Mouse (Mus musculus) ES-E14 (cell line): ENCODE data around the gene Aig1. TPM values are rescaled to one million over a fixed set of nuclear protein-coding genes. Genes with fewer than 3 reads are reported as not detected.
A peak's percentile ranks its signal among the peaks of the same experiment; 100 is the strongest.

Experiments
- DNase-seq: peaks from one replicate; pipeline ENCODE4 v3.0.0-alpha.2; 2013; ENCODE audit warnings: low read depth, low spot score
- H3K27ac ChIP-seq: 2 replicates; pipeline ENCODE4 v1.5.1; 2012; ENCODE audit warnings: low read depth, mild to moderate bottlenecking, low read length, moderate library complexity, mixed read lengths; ENCODE audit not compliant: poor library complexity, insufficient read depth, severe bottlenecking
- H3K36me3 ChIP-seq: 2 replicates; pipeline ENCODE4 v1.6.1; 2012; ENCODE audit warnings: mild to moderate bottlenecking, low read length, moderate library complexity, mixed read lengths; ENCODE audit not compliant: control insufficient read depth, poor library complexity, insufficient read depth, severe bottlenecking
- H3K4me1 ChIP-seq, 2 experiments: fragments of 150-350 bp in 1 of 2; sonication (generic) in 1 of 2; 2 replicates each; pipeline ENCODE4 v1.6.1; 2012; ENCODE audit warnings: low read length in 2 of 2, mild to moderate bottlenecking in 1 of 2, mixed read lengths in 1 of 2; ENCODE audit not compliant: control insufficient read depth in 2 of 2, insufficient read depth in 2 of 2, poor library complexity in 1 of 2
- H3K4me3 ChIP-seq, 2 experiments: fragments of 150-350 bp in 1 of 2; sonication (generic) in 1 of 2; 2 replicates each; pipeline ENCODE4 v1.5.1; 2012; ENCODE audit warnings: low read length in 2 of 2, low read depth in 1 of 2, mild to moderate bottlenecking in 1 of 2, mixed read lengths in 1 of 2; ENCODE audit not compliant: insufficient read depth in 1 of 2, poor library complexity in 1 of 2, severe bottlenecking in 1 of 2
- H3K9ac ChIP-seq: 2 replicates; pipeline ENCODE4 v1.6.1; 2012; ENCODE audit warnings: low read depth, mild to moderate bottlenecking, low read length, mixed read lengths; ENCODE audit not compliant: poor library complexity, insufficient read depth, severe bottlenecking
- H3K9me3 ChIP-seq: fragments of 150-350 bp; sonication (generic); 2 replicates; pipeline ENCODE4 v1.6.1; 2012; ENCODE audit warnings: low read depth, mild to moderate bottlenecking, low read length; ENCODE audit not compliant: control insufficient read depth, insufficient read depth
- CHD2 ChIP-seq: IDR thresholded peaks from 2 replicates; pipeline ENCODE4 v1.6.1; 2014; ENCODE audit warnings: mild to moderate bottlenecking, low read depth, low read length, inconsistent platforms
- HCFC1 ChIP-seq: IDR thresholded peaks from 2 replicates; pipeline ENCODE4 v1.6.1; 2012; ENCODE audit warnings: low read length, inconsistent platforms, borderline replicate concordance; ENCODE audit not compliant: insufficient read depth
- MAFK ChIP-seq: IDR thresholded peaks from 2 replicates; pipeline ENCODE4 v1.6.1; 2014; ENCODE audit warnings: mild to moderate bottlenecking, low read depth, low read length, inconsistent platforms; ENCODE audit not compliant: insufficient read depth
- ZC3H11A ChIP-seq: IDR thresholded peaks from 2 replicates; pipeline ENCODE4 v1.6.1; 2012; ENCODE audit warnings: low read depth, mild to moderate bottlenecking, inconsistent platforms, low read length, borderline replicate concordance
- ZNF384 ChIP-seq: IDR thresholded peaks from 2 replicates; pipeline ENCODE4 v1.6.1; 2012; ENCODE audit warnings: low read depth, low read length, inconsistent platforms
- in situ Hi-C, 2 experiments: fragments of 600-800 bp; cut with MboI; formaldehyde crosslinking; loops; one replicate each; pipeline ENCODE4 v1.15.1; 2025; ENCODE audit warnings: low sequenced_read_pairs in 2 of 2, inconsistent platforms in 1 of 2; ENCODE audit not compliant: unreplicated experiment in 2 of 2
- total RNA-seq: library from RNA; depleted of rRNA; stranded (reverse); fragments of 300-350 nt; gene quantifications from 2 replicates; pipeline ENCODE4 v1.2.3, GENCODE M21; 2012

Gene Aig1
- total RNA-seq, 1 experiment: 10.1 TPM

DNA sequence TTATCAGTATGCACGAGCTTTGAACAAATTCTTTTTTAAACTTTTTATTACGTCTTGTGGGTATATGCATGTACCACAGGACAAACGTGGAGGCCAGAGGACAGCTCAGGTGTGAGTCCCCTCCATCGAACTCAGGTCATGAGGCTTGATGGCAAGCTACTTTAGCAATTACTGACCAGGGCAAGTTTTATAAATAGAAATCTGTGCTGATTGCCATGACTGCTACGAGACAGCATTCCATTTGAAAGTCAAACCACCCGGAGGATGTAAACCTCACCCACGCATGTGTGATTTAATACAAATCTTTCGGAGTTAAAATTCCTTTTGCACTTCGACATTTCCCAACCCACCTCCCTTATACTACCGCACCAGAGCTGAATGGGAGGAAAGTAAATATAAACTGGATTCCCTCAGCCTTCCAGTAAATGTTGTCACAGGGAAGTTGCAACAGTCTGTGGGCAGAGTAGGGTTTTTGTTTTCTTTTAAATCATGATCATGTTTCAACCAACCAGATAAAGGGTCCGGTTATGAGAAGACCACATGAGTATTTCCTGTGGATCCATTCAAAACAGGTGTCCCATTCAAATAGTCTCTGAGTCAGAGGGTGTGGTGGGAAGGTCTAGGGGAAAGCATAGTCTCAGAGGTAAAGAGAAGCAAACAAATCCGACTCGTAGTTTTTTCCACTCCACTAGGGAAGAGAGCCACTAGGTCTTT lies 699 bp upstream of the Aig1 start:
- in situ Hi-C loops: no loop called here

DNA sequence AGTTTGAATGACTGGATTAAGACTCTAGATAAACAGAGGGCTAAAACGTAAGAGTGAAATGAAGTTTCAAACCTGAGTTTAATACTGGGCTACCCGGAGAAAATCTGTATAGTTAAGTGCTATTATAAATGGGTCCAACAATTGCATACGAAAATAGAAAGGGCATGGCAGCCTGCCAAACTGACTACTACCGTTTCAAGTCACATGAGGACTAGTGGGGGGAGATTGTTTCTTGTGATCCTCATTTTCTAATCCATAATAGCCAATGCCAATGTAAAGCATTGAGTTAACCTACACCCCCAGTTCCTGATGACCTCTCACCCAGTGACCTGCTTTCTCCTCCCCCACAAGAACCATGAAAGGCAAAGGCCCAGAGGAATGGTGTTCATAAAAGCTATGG lies 2.4 kb downstream of the Aig1 start:
- in situ Hi-C loops: no loop called here
- TF ChIP-seq ZNF384 (no peak), CHD2 (no peak), ZC3H11A (no peak), MAFK (no peak), HCFC1 (no peak)
- H3K9me3 ChIP-seq: no peaks in the 10 kb centered on the region
- H3K4me1 ChIP-seq: peaks cover 0 to 3% of the 10 kb centered on the region in 2 experiments; a peak in 1 of 4 replicates
- H3K27ac ChIP-seq: no peak overlapping the region
- no peaks in the 10 kb centered on the region for H3K36me3 ChIP-seq
- H3K4me3 ChIP-seq: no peak overlapping the region
- DNase-seq: no peak
- no peak overlapping the region for H3K9ac ChIP-seq

More for the DNA sequence above, 699 bp upstream of the Aig1 start:
- DNase-seq: no peak
- TF ChIP-seq MAFK: no peak
- TF ChIP-seq ZNF384: no peak
- no peak for TF ChIP-seq ZC3H11A
- no peak for TF ChIP-seq HCFC1
- no peak for TF ChIP-seq CHD2
- Histone ChIP-seq H3K9me3 (no peaks in the 10 kb centered on the region), H3K9ac (no peak overlapping the region), H3K27ac (no peak overlapping the region), H3K4me3 (peak overlapping the region in 1 of 2 experiments; percentile 66; a peak in 2 of 4 replicates), H3K36me3 (no peaks in the 10 kb centered on the region), H3K4me1 (peaks cover 0 to 3% of the 10 kb centered on the region in 2 experiments; a peak in 1 of 4 replicates)

DNA sequence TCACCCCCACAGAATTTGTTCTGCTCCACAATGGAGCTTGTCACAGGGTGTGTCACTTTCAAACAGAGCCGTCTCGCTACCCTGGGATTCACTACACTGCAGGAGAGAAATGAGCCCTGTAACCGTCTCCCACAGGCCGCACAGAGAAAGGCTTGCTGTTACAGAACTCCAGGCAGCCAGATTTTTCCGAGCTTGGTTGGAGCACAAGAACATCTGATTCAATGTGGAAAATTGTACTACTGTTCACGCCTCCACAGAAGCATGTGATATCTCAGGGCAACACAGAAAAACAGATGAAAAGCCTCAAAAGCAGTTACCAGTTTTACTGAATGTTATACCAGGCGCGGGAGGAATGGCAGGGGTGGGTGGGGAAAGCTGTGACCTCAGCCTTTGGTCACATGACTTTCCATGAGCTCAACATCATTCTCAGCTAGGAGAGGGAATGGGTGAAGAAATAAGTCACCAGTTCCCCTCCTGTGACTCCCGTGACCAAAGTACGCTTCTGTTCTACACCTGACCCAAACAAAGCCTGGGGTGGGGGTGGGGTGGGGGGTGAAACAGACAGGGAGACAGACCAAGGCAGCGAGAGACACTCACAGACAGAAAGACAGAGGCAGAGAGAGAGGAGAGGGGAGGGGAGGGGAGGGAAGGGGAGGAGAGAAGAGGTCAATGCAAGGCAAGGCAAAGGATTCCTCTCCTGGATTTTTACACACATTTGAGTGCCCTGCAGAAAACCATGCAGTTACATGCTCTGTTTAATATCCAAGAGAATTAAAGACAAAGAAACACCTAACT lies 7.5 kb downstream of the Aig1 start:
- no peak for DNase-seq
- H3K27ac ChIP-seq: no peak overlapping the region
- no peaks in the 10 kb centered on the region; a peak in 1 of 4 replicates for H3K4me1 ChIP-seq
- H3K9ac ChIP-seq: peak overlapping the region; percentile 52
- no peaks in the 10 kb centered on the region for H3K36me3 ChIP-seq
- TF ChIP-seq MAFK: no peak
- no peaks in the 10 kb centered on the region for H3K9me3 ChIP-seq
- H3K4me3 ChIP-seq: peak overlapping the region in 1 of 2 experiments; percentile 38; a peak in 1 of 4 replicates
- in situ Hi-C loops: no loop called here

DNA sequence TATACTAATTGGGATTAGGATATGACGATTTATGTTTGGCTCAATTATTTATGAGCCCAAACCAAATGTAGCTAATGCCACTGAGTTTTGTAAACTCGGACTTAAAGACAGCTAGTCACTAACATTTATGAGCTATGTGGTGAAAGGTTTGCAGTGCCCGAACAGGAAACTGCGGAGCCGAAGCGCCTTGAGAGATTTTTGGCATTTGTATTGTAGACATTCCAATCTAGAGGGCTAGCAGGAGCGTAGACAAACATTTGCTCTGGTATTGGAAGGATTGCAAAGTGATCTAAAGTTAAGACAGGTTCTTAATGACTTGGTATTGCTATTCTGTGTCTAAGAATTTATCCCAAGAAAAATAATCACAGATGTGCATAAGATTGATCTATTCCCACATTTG lies 12.3 kb downstream of the Aig1 start:
- Histone ChIP-seq H3K9me3 (no peaks in the 10 kb centered on the region), H3K4me3 (no peak overlapping the region), H3K27ac (no peak overlapping the region), H3K4me1 (no peaks in the 10 kb centered on the region; a peak in 1 of 4 replicates), H3K9ac (no peak overlapping the region), H3K36me3 (no peaks in the 10 kb centered on the region)
- DNase-seq: no peak
- TF ChIP-seq ZC3H11A: no peak
- TF ChIP-seq HCFC1: no peak
- no peak for TF ChIP-seq CHD2
- in situ Hi-C loops: no loop called here

DNA sequence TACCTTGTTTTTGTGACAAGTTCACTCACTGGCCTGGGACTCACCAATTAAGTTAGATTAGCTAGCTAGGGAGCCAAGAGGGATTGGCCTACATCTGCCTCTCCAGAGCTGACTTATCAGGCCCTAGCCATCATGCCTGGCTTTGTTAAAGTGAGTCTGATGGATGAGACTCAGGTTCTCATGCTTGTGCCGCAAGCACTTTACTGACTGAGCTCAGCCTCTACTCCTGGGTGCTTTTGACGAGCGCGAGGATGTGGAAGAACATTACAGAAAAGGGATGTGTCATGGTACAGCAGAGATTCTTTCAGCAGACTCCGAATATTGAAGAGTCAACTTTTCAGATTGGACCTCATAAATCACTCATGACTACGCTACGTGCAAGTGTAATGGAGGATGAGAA lies 12.8 kb downstream of the Aig1 start:
- Histone ChIP-seq H3K9me3 (no peaks in the 10 kb centered on the region), H3K27ac (no peak overlapping the region), H3K9ac (no peak overlapping the region), H3K4me3 (no peak overlapping the region), H3K4me1 (no peaks in the 10 kb centered on the region), H3K36me3 (no peaks in the 10 kb centered on the region)
- in situ Hi-C loops: no loop called here
- DNase-seq: no peak
- no peak for TF ChIP-seq MAFK
- no peak for TF ChIP-seq CHD2
- no peak for TF ChIP-seq ZNF384
- no peak for TF ChIP-seq ZC3H11A
- TF ChIP-seq HCFC1: no peak
